Mouse (Mus musculus) lung, postnatal 0 days (tissue): ENCODE results near the gene Pard3.
A peak's percentile ranks its signal among the peaks of the same experiment; 100 is the strongest.

Experiments
- CTCF ChIP-seq: IDR thresholded peaks from 2 replicates; pipeline ENCODE4 v1.5.1; 2016; ENCODE audit warnings: antibody characterized with exemption, mild to moderate bottlenecking
- EP300 ChIP-seq: IDR thresholded peaks from 2 replicates; pipeline ENCODE4 v1.6.1; 2016; ENCODE audit warnings: antibody characterized with exemption, mild to moderate bottlenecking, control low read depth

- TF ChIP-seq CTCF (no peak), EP300 (peak; percentile 56)
These were observed 23.7 kb downstream of the Pard3 start for GRCm38 (mm10) chr8:127087434-127087833.
